Mouse (Mus musculus) olfactory bulb, adult 2 months (tissue): ENCODE results near the gene Stk35.

Source experiments
- CTCF ChIP-seq: fragments of 200-500 bp; IDR thresholded peaks from 2 replicates; pipeline ENCODE4 v1.5.1; 2012; ENCODE audit warnings: low read depth, mild to moderate bottlenecking, low read length, moderate library complexity; ENCODE audit not compliant: insufficient read depth
- POLR2A ChIP-seq: fragments of 200-500 bp; IDR thresholded peaks from 2 replicates; pipeline ENCODE4 v1.6.1; 2012; ENCODE audit warnings: mild to moderate bottlenecking, low read depth, low read length, moderate library complexity; ENCODE audit not compliant: insufficient read depth

DNA sequence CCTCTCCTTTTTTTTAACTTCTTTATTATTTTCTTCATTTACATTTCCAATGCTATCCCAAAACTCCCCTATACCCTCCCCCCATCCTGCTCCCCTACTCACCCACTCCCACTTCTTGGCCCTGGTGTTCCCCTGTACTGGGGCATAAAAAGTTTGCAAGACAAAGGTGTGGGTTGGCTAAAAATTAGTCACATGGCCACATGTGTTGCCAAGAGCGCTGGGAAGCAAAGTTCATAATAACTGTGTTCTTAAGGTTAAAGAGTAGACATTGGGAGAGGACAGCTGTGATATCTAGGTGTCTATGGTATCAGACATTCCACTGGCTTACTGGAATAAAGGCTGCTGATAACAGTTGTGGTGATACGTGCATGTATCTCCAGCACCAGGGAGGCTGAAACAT is 46.2 kb downstream of the Stk35 start:
- TF ChIP-seq CTCF = no peak
- no peak for TF ChIP-seq POLR2A
